Mouse (Mus musculus) T-helper 1 cell (primary cell): ENCODE results near the gene Uba1.
"Not testable (repeated sequence)": the region's sequence is repeated elsewhere in the genome, so short reads cannot be mapped to it uniquely, and the experiment has no call there.

Source experiments
- in situ Hi-C: fragments of 300-600 bp; cut with MboI, MseI; formaldehyde crosslinking; loops from one replicate; pipeline ENCODE4 v1.15.1; 2025; ENCODE audit warnings: high pct_unique_total_duplicates

Uba1 gene

GRCm38 (mm10) chrX:20705083-20705402 is 46.9 kb downstream of the Uba1 start:
- in situ Hi-C loops, result no loop called here

- in situ Hi-C loops, result loop anchor here (10.0 kb wide), 1 partner anchor 254 kb away; no protein-coding TSS in a partner anchor
Observed at GRCm38 (mm10) chrX:20728681-20729080, 70.6 kb downstream of the Uba1 start.

GRCm38 (mm10) chrX:20730048-20730447 is 71.9 kb downstream of the Uba1 start:
- in situ Hi-C loops, result not testable (repeated sequence)
